Mouse (Mus musculus) midbrain, embryonic 10.5 days (tissue): ENCODE measurements around the gene Lrsam1. TPM values are rescaled to one million over a fixed set of nuclear protein-coding genes. Genes with fewer than 3 reads are reported as not detected.

ENCODE experiments used
- DNase-seq: peaks from one replicate; pipeline ENCODE4 v3.0.0-alpha.2; 2017; ENCODE audit warnings: low spot score
- H3K27ac ChIP-seq: fragments of 300-500 bp; sonication (generic); replicated peaks from 2 replicates; pipeline ENCODE4 v1.5.1; 2016; ENCODE audit warnings: mild to moderate bottlenecking
- H3K27me3 ChIP-seq: fragments of 300-500 bp; sonication (generic); 2 replicates; pipeline ENCODE4 v1.6.1; 2016; ENCODE audit warnings: low read depth, mild to moderate bottlenecking; ENCODE audit not compliant: poor library complexity, severe bottlenecking
- H3K36me3 ChIP-seq: fragments of 300-500 bp; sonication (generic); 2 replicates; pipeline ENCODE4 v1.6.1; 2016; ENCODE audit warnings: mild to moderate bottlenecking, moderate library complexity
- H3K4me1 ChIP-seq: fragments of 300-500 bp; sonication (generic); 2 replicates; pipeline ENCODE4 v1.6.1; 2016
- H3K4me3 ChIP-seq: fragments of 300-500 bp; sonication (generic); 2 replicates; pipeline ENCODE4 v1.5.1; 2016; ENCODE audit warnings: mild to moderate bottlenecking, moderate library complexity
- H3K9me3 ChIP-seq: fragments of 300-500 bp; sonication (generic); replicated peaks from 2 replicates; pipeline ENCODE4 v1.6.1; 2016; ENCODE audit warnings: mild to moderate bottlenecking
- WGBS: fragments of 180-500 bp; shearing (Covaris S2); methylation state at CpG from one replicate; pipeline ENCODE4 v1.1.7; 2016; 5-methylcytosine and 5-hydroxymethylcytosine counted together
- polyA plus RNA-seq: library from polyadenylated mRNA; unstranded; fragments of >200 nt; fragmentation: Nextera tagmentation; extraction: Ambion mirVana; gene quantifications from 2 replicates; pipeline ENCODE4 v1.2.1, GENCODE M21; 2016

Gene Lrsam1
- polyA plus RNA-seq, 1 experiment from 2014 or later, result 9.8 TPM

- no peak overlapping the region for H3K4me3 ChIP-seq
- no peaks in the 10 kb centered on the region for H3K27me3 ChIP-seq
- H3K9me3 ChIP-seq, result no peaks in the 10 kb centered on the region
- DNase-seq, result no peak
- WGBS, result 90% methylated on average over 19 of the region's 19 CpGs
- peaks cover 29% of the 10 kb centered on the region for H3K36me3 ChIP-seq
- H3K4me1 ChIP-seq, result peaks cover 7% of the 10 kb centered on the region; the same call in 1 of the 2 replicates
- no peak overlapping the region for H3K27ac ChIP-seq
Observed at GRCm38 (mm10) chr2:32928947-32929829, 32.2 kb downstream of the Lrsam1 start.

- Histone ChIP-seq H3K9me3 (no peaks in the 10 kb centered on the region), H3K27me3 (no peaks in the 10 kb centered on the region), H3K4me1 (peaks cover 7% of the 10 kb centered on the region; the same call in 1 of the 2 replicates), H3K36me3 (peaks cover 29% of the 10 kb centered on the region), H3K4me3 (no peak overlapping the region), H3K27ac (no peak overlapping the region)
- WGBS, result 30% methylated on average over 10 of the region's 10 CpGs
- peak; percentile 59 for DNase-seq
Observed at GRCm38 (mm10) chr2:32928235-32928946, 33.0 kb downstream of the Lrsam1 start.

- Histone ChIP-seq H3K27me3 (no peaks in the 10 kb centered on the region), H3K27ac (no peak overlapping the region), H3K36me3 (peaks cover 29% of the 10 kb centered on the region), H3K4me1 (peaks cover 7% of the 10 kb centered on the region; the same call in 1 of the 2 replicates), H3K9me3 (no peaks in the 10 kb centered on the region), H3K4me3 (no peak overlapping the region)
- no peak for DNase-seq
- 82% methylated on average over 15 of the region's 15 CpGs for WGBS
Observed at GRCm38 (mm10) chr2:32927624-32928234, 33.7 kb downstream of the Lrsam1 start.

- Histone ChIP-seq H3K36me3 (peaks cover 35% of the 10 kb centered on the region), H3K27ac (no peak overlapping the region), H3K4me1 (peaks cover 7% of the 10 kb centered on the region; the same call in 1 of the 2 replicates), H3K4me3 (no peak overlapping the region), H3K9me3 (no peaks in the 10 kb centered on the region), H3K27me3 (no peaks in the 10 kb centered on the region)
- WGBS, result 96% methylated on average over 12 of the region's 12 CpGs
- no peak for DNase-seq
Observed at GRCm38 (mm10) chr2:32926330-32927075, 34.9 kb downstream of the Lrsam1 start.

GRCm38 (mm10) chr2:32924306-32924844 is 37.0 kb downstream of the Lrsam1 start:
- Histone ChIP-seq H3K36me3 (peaks cover 56% of the 10 kb centered on the region), H3K9me3 (no peaks in the 10 kb centered on the region), H3K27me3 (no peaks in the 10 kb centered on the region), H3K4me3 (no peak overlapping the region), H3K27ac (no peak overlapping the region), H3K4me1 (peaks cover 7% of the 10 kb centered on the region; the same call in 1 of the 2 replicates)
- WGBS, result 76% methylated on average over 10 of the region's 10 CpGs
- DNase-seq, result no peak

DNA sequence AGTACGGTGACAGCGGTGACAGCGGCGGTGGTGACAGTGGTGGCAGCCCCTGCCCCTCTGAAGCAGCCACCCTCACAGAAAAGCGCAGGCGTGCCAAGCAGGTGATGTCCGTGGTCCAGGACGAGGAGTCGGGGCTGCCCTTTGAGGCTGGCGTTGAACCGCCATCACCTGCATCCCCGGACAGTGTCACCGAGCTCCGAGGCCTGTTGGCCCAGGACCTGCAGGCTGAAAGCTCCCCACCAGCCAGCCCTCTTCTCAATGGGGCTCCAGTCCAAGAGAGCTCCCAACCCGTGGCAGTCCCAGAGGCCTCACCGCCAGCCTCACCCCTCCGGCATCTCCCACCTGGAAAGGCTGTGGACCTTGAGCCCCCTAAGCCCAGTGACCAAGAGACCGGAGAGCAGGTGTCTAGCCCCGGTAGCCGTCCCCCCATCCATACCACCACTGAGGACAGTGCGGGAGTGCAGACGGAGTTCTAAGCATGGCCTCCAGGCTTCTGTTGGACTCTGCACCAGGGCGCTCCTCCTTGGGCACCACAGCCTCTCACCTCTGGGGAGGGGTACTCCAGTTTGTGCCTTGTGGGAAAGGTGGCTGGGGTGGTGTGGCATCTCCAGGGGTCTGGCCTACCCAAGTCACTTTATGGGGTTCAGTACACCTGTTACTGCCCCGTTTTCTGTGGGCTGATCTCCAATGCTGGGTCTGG is 37.7 kb downstream of the Lrsam1 start:
- WGBS, result 94% methylated on average over 24 of the region's 24 CpGs
- H3K4me1 ChIP-seq, result peaks cover 7% of the 10 kb centered on the region; the same call in 1 of the 2 replicates
- DNase-seq, result no peak
- H3K36me3 ChIP-seq, result peaks cover 60% of the 10 kb centered on the region
- no peak overlapping the region for H3K4me3 ChIP-seq
- H3K27me3 ChIP-seq, result no peaks in the 10 kb centered on the region
- H3K9me3 ChIP-seq, result no peaks in the 10 kb centered on the region
- H3K27ac ChIP-seq, result no peak overlapping the region

DNA sequence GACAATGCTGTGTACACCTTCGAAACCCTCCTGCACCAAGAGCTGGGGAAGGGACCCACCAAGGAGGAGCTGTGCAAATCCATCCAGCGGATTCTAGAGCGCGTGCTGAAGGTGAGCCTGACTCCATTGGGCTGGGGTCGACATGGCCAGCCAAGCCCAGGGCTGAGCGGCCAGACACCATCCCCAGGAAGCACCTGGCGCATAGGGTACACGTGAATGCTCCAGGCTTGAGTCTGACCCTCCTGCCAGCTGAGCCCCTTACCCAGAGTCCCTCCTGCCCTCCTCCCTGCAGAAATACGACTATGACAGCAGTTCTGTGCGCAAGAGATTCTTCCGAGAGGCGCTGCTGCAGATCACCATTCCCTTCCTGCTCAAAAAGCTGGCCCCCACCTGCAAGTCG is 38.9 kb downstream of the Lrsam1 start:
- DNase-seq, result no peak
- H3K36me3 ChIP-seq, result peaks cover 60% of the 10 kb centered on the region
- 88% methylated on average over 13 of the region's 13 CpGs for WGBS

DNA sequence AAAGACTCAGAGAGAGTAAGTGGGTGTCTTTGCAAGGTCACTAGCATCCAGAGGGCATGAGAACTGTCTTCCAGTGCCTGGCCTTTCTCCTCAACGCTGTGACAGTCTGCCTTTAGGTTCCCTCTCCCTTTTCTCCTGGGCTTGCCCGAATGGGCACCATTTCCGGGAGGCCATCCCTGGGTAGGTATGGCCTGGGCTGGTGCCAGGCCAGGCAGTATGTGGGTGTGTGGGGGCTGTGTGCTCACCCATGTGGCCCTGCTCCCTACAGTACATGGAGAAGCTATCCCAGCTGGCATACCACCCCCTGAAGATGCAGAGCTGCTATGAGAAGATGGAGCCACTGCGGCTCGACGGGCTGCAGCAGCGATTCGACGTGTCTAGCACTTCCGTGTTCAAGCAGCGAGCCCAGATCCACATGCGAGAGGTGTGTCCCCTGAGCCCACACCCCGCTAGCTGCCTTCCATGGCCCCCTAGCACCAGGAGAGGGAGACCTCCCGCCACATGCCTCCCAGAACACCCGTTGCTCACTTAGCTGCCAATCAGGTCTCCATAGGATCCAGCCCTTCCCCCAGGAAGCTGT is 39.5 kb downstream of the Lrsam1 start:
- Histone ChIP-seq H3K4me3 (no peak overlapping the region), H3K27me3 (no peaks in the 10 kb centered on the region), H3K36me3 (peaks cover 60% of the 10 kb centered on the region), H3K27ac (peak overlapping the region; percentile 23; the same call in 1 of the 2 replicates), H3K9me3 (no peaks in the 10 kb centered on the region), H3K4me1 (no peaks in the 10 kb centered on the region)
- DNase-seq, result no peak
- 93% methylated on average over 15 of the region's 15 CpGs for WGBS

More for the DNA sequence above, 38.9 kb downstream of the Lrsam1 start:
- Histone ChIP-seq H3K4me3 (no peak overlapping the region), H3K4me1 (no peaks in the 10 kb centered on the region), H3K9me3 (no peaks in the 10 kb centered on the region), H3K27ac (peak overlapping the region; percentile 23; the same call in 1 of the 2 replicates), H3K27me3 (no peaks in the 10 kb centered on the region)

GRCm38 (mm10) chr2:32921235-32921634 is 40.2 kb downstream of the Lrsam1 start:
- Histone ChIP-seq H3K27me3 (no peaks in the 10 kb centered on the region), H3K4me3 (no peak overlapping the region), H3K9me3 (no peaks in the 10 kb centered on the region), H3K36me3 (peaks cover 60% of the 10 kb centered on the region), H3K27ac (no peak overlapping the region), H3K4me1 (no peaks in the 10 kb centered on the region)
- DNase-seq, result no peak
- WGBS, result 81% methylated on average over 7 of the region's 7 CpGs

DNA sequence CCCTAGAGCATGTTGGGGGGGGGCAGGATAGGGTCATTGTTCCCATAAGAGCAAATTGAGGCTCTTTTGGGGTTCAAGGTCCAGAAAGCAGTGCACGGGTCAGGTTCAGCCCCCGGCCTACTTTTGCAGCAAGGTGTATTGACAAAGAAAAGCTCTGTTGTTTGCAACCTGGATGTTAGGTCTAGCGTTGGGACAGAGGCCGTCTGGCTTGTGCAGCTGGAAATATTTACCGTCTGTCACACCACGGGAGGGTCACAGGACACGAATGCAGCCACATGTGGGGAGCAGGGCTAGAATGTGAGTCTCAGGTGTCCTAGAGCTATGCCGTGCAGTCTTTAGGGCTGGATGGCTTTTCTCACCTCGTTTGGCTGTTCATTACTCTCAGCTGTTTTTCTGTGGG is 43.0 kb downstream of the Lrsam1 start:
- Histone ChIP-seq H3K27ac (no peak overlapping the region), H3K4me1 (peaks cover 13% of the 10 kb centered on the region), H3K27me3 (no peaks in the 10 kb centered on the region), H3K9me3 (no peaks in the 10 kb centered on the region), H3K4me3 (no peak overlapping the region), H3K36me3 (peaks cover 48% of the 10 kb centered on the region)
- 82% methylated on average over 9 of the region's 9 CpGs for WGBS
- DNase-seq, result no peak

- 88% methylated on average over 11 of the region's 11 CpGs for WGBS
- Histone ChIP-seq H3K9me3 (no peaks in the 10 kb centered on the region), H3K4me1 (peaks cover 13% of the 10 kb centered on the region), H3K4me3 (no peak overlapping the region), H3K36me3 (peaks cover 39% of the 10 kb centered on the region), H3K27me3 (no peaks in the 10 kb centered on the region), H3K27ac (no peak overlapping the region)
- no peak for DNase-seq
Observed at GRCm38 (mm10) chr2:32917526-32917925, 43.9 kb downstream of the Lrsam1 start.
